Mouse (Mus musculus) forebrain, postnatal 0 days (tissue): Measurements from ENCODE around the gene Itih2. TPM values are rescaled to one million over a fixed set of nuclear protein-coding genes. Genes with fewer than 3 reads are reported as not detected.

Experiments used
- ATAC-seq: fragments of 200-750 bp; cut with Nextera tagmentation; 2 replicates; pipeline ENCODE4 v1.8.0; 2017; ENCODE audit warnings: mild to moderate bottlenecking, moderate library complexity
- DNase-seq: peaks from one replicate; pipeline ENCODE4 v3.0.0-alpha.2; 2015
- H3K27ac ChIP-seq: fragments of 300-500 bp; sonication (generic); 2 replicates; pipeline ENCODE4 v1.5.1; 2014; ENCODE audit warnings: low read depth, mild to moderate bottlenecking, antibody characterized with exemption, low read length, moderate library complexity, mixed read lengths
- H3K27me3 ChIP-seq: fragments of 300-500 bp; sonication (generic); 2 replicates; pipeline ENCODE4 v1.6.1; 2014; ENCODE audit warnings: mild to moderate bottlenecking, low read length, mixed read lengths; ENCODE audit not compliant: insufficient read depth
- H3K36me3 ChIP-seq: fragments of 300-500 bp; sonication (generic); 2 replicates; pipeline ENCODE4 v1.6.1; 2014; ENCODE audit warnings: mild to moderate bottlenecking, moderate library complexity; ENCODE audit not compliant: insufficient read depth
- H3K4me1 ChIP-seq: fragments of 300-500 bp; sonication (generic); 2 replicates; pipeline ENCODE4 v1.6.1; 2014; ENCODE audit warnings: antibody characterized with exemption; ENCODE audit not compliant: insufficient read depth
- H3K4me2 ChIP-seq: fragments of 300-500 bp; sonication (generic); 2 replicates; pipeline ENCODE4 v1.6.1; 2014; ENCODE audit warnings: low read depth, mild to moderate bottlenecking, moderate library complexity
- H3K4me3 ChIP-seq: fragments of 300-500 bp; sonication (generic); 2 replicates; pipeline ENCODE4 v1.5.1; 2014; ENCODE audit warnings: low read depth, low read length, mixed read lengths
- H3K9ac ChIP-seq: fragments of 300-500 bp; sonication (generic); 2 replicates; pipeline ENCODE4 v1.6.1; 2014; ENCODE audit warnings: mild to moderate bottlenecking
- H3K9me3 ChIP-seq: fragments of 300-500 bp; sonication (generic); 2 replicates; pipeline ENCODE4 v1.6.1; 2016; ENCODE audit warnings: low read length
- CTCF ChIP-seq: sonication (generic); IDR thresholded peaks from 2 replicates; pipeline ENCODE4 v1.5.1; 2016; ENCODE audit warnings: antibody characterized with exemption, control low read depth, low read depth
- WGBS: fragments of 180-500 bp; shearing (Covaris S2); extraction: QIAGEN DNeasy Blood & Tissue Kit; methylation state at CpG from one replicate; pipeline ENCODE4 v1.1.7; 2014; 5-methylcytosine and 5-hydroxymethylcytosine counted together
- polyA plus RNA-seq: library from polyadenylated mRNA; unstranded; fragments of >200 nt; fragmentation: Nextera tagmentation; extraction: Ambion mirVana; gene quantifications from 2 replicates; pipeline ENCODE4 v1.2.1, GENCODE M21; 2015
- total RNA-seq: library from RNA; depleted of rRNA; stranded (reverse); fragments of >200 nt; gene quantifications from 2 replicates; pipeline ENCODE4 v1.2.3, GENCODE M21; 2014

The Itih2 gene
- total and polyA plus RNA-seq, 2 experiments from 2014 or later, result 3.5 to 9.1 TPM

DNA sequence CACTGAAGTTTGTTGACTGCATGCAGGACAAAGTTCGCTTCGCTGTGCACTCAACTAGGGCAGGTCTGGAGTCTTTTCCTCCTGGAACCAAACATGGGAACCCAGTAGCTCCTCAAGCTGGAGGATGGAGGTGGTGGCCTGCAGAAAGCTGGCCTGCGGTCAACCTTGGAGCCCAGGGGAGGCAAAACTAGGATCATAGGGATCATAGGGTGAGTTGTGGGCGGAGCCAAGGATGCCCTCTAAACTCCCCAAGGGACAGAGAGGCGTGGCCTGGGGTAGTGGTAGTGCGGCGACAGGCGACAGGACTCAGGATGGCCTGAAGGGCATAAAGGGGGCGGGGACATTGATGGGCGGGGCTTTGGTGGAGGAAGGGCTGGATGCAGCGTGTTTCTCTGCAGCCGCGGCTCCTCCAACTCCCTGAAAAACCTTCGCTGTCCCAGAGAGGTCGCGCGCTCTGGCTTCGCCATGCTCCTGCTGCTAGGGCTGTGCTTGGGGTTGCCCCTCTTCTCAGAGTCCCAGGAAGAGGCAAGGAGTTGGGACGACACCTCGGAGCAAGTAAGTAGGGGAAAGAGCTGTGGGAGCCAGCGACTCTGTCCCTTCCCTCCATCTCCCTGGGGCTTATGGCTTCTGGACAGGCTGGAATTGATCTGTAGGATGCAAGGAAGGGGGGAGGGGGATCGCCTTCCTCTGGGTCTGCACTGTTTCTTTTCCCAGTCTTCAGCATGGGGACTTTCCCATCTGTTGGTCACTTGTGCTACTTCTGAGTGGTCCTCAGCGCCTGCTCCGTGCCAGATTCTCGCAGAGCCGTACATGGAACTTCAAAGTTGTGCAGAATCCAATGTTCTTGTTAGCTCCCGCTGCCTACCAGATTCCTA, 22.2 kb upstream of the Itih2 start, which contains the start of gene Itih5:
TSS of gene Itih5 (plus strand) at position 371 of the 875 bp plus-strand sequence.
- no peak for TF ChIP-seq CTCF
- Histone ChIP-seq H3K9me3 (no peaks in the 10 kb centered on the region), H3K36me3 (no peaks in the 10 kb centered on the region), H3K27ac (no peak within 1 kb of the TSS), H3K4me3 (peak within 1 kb of the TSS; percentile 32), H3K4me2 (peak within 1 kb of the TSS; percentile 72), H3K4me1 (no peaks in the 10 kb centered on the region), H3K27me3 (peaks cover 3% of the 10 kb centered on the region), H3K9ac (0 out of 2 replicates have a peak within 1 kb of the TSS, but pooled peaks have one; percentile 14)
- peak; percentile 16 for DNase-seq
- WGBS, result 7% methylated on average over 27 of the region's 27 CpGs
- ATAC-seq, result peak; percentile 56; the same call in 1 of the 2 replicates

GRCm38 (mm10) chr2:10152590-10152989, 21.4 kb upstream of the Itih2 start:
- H3K4me3 ChIP-seq, result no peak overlapping the region
- H3K4me1 ChIP-seq, result no peaks in the 10 kb centered on the region
- H3K27ac ChIP-seq, result no peak overlapping the region
- 82% methylated on average over 5 of the region's 5 CpGs for WGBS
- H3K4me2 ChIP-seq, result no peak overlapping the region
- DNase-seq (no peak), ATAC-seq (no peak)
- no peak overlapping the region for H3K9ac ChIP-seq
- TF ChIP-seq CTCF, result no peak
- no peaks in the 10 kb centered on the region for H3K9me3 ChIP-seq
- H3K27me3 ChIP-seq, result peaks cover 3% of the 10 kb centered on the region
- H3K36me3 ChIP-seq, result no peaks in the 10 kb centered on the region

GRCm38 (mm10) chr2:10147176-10147575, 16.0 kb upstream of the Itih2 start:
- H3K4me3 ChIP-seq, result no peak overlapping the region
- ATAC-seq (no peak), DNase-seq (peak; percentile 29)
- WGBS, result 55% methylated on average over 8 of the region's 8 CpGs
- no peaks in the 10 kb centered on the region for H3K36me3 ChIP-seq
- no peak for TF ChIP-seq CTCF
- no peaks in the 10 kb centered on the region for H3K4me1 ChIP-seq
- no peaks in the 10 kb centered on the region for H3K27me3 ChIP-seq
- H3K27ac ChIP-seq, result no peak overlapping the region
- no peak overlapping the region for H3K9ac ChIP-seq
- H3K9me3 ChIP-seq, result no peaks in the 10 kb centered on the region
- no peak overlapping the region for H3K4me2 ChIP-seq

DNA sequence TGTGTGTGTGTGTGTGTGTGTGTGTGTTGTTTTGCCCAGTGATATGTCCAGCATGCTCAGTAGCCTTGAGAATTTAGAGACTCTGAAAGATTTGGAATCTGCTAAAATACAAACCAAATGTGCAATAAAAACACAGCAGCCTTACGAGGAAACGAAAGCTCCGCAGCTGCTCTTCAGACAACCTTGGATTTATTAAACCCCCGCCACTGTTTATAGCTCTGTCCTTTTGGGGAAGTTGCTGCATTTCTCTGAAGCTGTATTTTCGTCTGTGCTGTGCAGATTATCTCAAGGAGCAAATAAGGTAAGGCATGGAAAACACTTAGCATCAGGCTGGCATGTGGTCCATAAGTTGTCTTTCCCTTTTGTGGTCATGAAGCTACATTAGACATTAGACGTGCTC, 14.3 kb upstream of the Itih2 start:
- DNase-seq (no peak), ATAC-seq (no peak)
- Histone ChIP-seq H3K27ac (no peak overlapping the region), H3K4me3 (no peak overlapping the region), H3K4me1 (no peaks in the 10 kb centered on the region), H3K36me3 (no peaks in the 10 kb centered on the region), H3K9ac (no peak overlapping the region), H3K9me3 (no peaks in the 10 kb centered on the region), H3K27me3 (no peaks in the 10 kb centered on the region), H3K4me2 (no peak overlapping the region)
- no peak for TF ChIP-seq CTCF
- 78% methylated on average over 6 of the region's 6 CpGs for WGBS

DNA sequence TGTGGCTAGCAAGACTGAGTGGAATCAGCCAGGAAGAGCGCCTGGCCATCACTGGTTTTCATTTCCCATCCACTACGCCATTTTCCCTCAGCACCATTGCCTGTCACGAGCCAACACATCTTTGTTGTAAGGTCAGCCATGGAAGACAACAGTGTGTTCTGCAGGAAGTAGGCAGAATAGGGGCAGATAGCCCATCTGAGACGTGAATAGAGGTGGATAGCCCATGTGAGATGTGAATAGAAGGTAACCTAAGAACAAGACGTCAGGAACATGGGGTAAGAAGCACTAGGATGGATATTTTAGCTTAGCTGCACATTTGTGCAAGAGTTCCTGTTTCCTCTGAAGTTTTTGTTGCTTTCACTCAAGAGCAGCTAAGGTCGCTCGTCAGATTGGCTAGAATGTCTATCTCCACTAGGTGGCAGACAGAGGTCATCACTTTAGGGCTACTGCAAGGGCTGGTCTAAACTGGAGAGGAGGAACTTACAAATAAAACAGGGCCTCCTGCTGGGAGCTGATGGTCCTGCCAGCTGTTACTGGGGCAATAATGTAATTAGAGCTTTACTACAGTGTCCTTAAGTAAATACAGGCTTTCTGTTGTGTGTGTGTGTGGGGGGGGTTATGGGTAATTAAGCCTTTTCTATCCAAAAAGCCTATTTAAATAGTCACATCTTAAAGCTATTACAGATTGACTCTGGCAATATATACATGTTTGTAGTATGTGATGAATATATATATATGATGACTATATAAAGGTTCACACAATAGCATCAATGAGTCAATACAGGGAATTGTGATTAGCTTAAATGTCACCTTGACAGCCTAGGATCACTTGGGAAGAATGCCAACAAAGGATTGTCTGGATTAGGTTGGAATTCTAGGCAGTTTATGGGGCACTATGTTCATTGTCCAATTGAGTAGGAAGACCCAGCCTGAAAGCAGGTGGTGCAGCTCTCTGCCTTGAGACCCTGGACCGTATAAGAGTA, 11.6 kb upstream of the Itih2 start:
- Histone ChIP-seq H3K27me3 (no peaks in the 10 kb centered on the region), H3K36me3 (no peaks in the 10 kb centered on the region), H3K27ac (no peak overlapping the region), H3K9ac (no peak overlapping the region), H3K9me3 (no peaks in the 10 kb centered on the region), H3K4me3 (no peak overlapping the region), H3K4me1 (no peaks in the 10 kb centered on the region), H3K4me2 (no peak overlapping the region)
- DNase-seq, result peak; percentile 68
- peak; percentile 79 for ATAC-seq
- peak; percentile 76 for TF ChIP-seq CTCF
- WGBS, result 39% methylated on average over 8 of the region's 8 CpGs

GRCm38 (mm10) chr2:10140456-10140855, 9.3 kb upstream of the Itih2 start:
- WGBS, result 54% methylated on average over 5 of the region's 5 CpGs
- no peak for DNase-seq

More at GRCm38 (mm10) chr2:10140456-10140855, 9.3 kb upstream of the Itih2 start:
- Histone ChIP-seq H3K36me3 (no peaks in the 10 kb centered on the region), H3K4me1 (no peaks in the 10 kb centered on the region), H3K27me3 (no peaks in the 10 kb centered on the region), H3K9ac (no peak overlapping the region), H3K4me3 (no peak overlapping the region), H3K27ac (no peak overlapping the region), H3K4me2 (no peak overlapping the region), H3K9me3 (no peaks in the 10 kb centered on the region)
- no peak for TF ChIP-seq CTCF
- ATAC-seq, result no peak
